Mouse (Mus musculus) midbrain, embryonic 10.5 days (tissue): ENCODE measurements around the gene Gm45753. TPM values are rescaled to one million over a fixed set of nuclear protein-coding genes. Genes with fewer than 3 reads are reported as not detected.

Experiments
- DNase-seq: peaks from one replicate; pipeline ENCODE4 v3.0.0-alpha.2; 2017; ENCODE audit warnings: low spot score
- H3K27ac ChIP-seq: fragments of 300-500 bp; sonication (generic); replicated peaks from 2 replicates; pipeline ENCODE4 v1.5.1; 2016; ENCODE audit warnings: mild to moderate bottlenecking
- H3K27me3 ChIP-seq: fragments of 300-500 bp; sonication (generic); 2 replicates; pipeline ENCODE4 v1.6.1; 2016; ENCODE audit warnings: low read depth, mild to moderate bottlenecking; ENCODE audit not compliant: poor library complexity, severe bottlenecking
- H3K36me3 ChIP-seq: fragments of 300-500 bp; sonication (generic); 2 replicates; pipeline ENCODE4 v1.6.1; 2016; ENCODE audit warnings: mild to moderate bottlenecking, moderate library complexity
- H3K4me1 ChIP-seq: fragments of 300-500 bp; sonication (generic); 2 replicates; pipeline ENCODE4 v1.6.1; 2016
- H3K4me3 ChIP-seq: fragments of 300-500 bp; sonication (generic); 2 replicates; pipeline ENCODE4 v1.5.1; 2016; ENCODE audit warnings: mild to moderate bottlenecking, moderate library complexity
- H3K9me3 ChIP-seq: fragments of 300-500 bp; sonication (generic); replicated peaks from 2 replicates; pipeline ENCODE4 v1.6.1; 2016; ENCODE audit warnings: mild to moderate bottlenecking
- WGBS: fragments of 180-500 bp; shearing (Covaris S2); methylation state at CpG from one replicate; pipeline ENCODE4 v1.1.7; 2016; 5-methylcytosine and 5-hydroxymethylcytosine counted together
- polyA plus RNA-seq: library from polyadenylated mRNA; unstranded; fragments of >200 nt; fragmentation: Nextera tagmentation; extraction: Ambion mirVana; gene quantifications from 2 replicates; pipeline ENCODE4 v1.2.1, GENCODE M21; 2016

The Gm45753 gene
- polyA plus RNA-seq, 1 experiment from 2014 or later = 0.07 TPM

GRCm38 (mm10) chr8:45320930-45321329, 12.7 kb upstream of the Gm45753 start:
- Histone ChIP-seq H3K27me3 (no peaks in the 10 kb centered on the region), H3K4me1 (no peaks in the 10 kb centered on the region), H3K27ac (no peak overlapping the region), H3K9me3 (no peaks in the 10 kb centered on the region), H3K36me3 (no peaks in the 10 kb centered on the region), H3K4me3 (no peak overlapping the region)
- no peak for DNase-seq
- 72% methylated on average over 1 of the region's 1 CpGs for WGBS

- Histone ChIP-seq H3K4me3 (no peak overlapping the region), H3K9me3 (no peaks in the 10 kb centered on the region), H3K4me1 (no peaks in the 10 kb centered on the region), H3K36me3 (no peaks in the 10 kb centered on the region), H3K27ac (no peak overlapping the region), H3K27me3 (no peaks in the 10 kb centered on the region)
- 88% methylated on average over 4 of the region's 4 CpGs for WGBS
- no peak for DNase-seq
These were observed 2.7 kb upstream of the Gm45753 start for GRCm38 (mm10) chr8:45310967-45311366.

GRCm38 (mm10) chr8:45305479-45305878, 2.8 kb downstream of the Gm45753 start:
- H3K27ac ChIP-seq = no peak overlapping the region
- no peak for DNase-seq
- 86% methylated on average over 1 of the region's 1 CpGs for WGBS
- no peaks in the 10 kb centered on the region for H3K27me3 ChIP-seq
- H3K4me3 ChIP-seq = no peak overlapping the region
- H3K9me3 ChIP-seq = no peaks in the 10 kb centered on the region
- no peaks in the 10 kb centered on the region for H3K4me1 ChIP-seq
- no peaks in the 10 kb centered on the region for H3K36me3 ChIP-seq

- Histone ChIP-seq H3K27ac (no peak overlapping the region), H3K4me1 (no peaks in the 10 kb centered on the region), H3K27me3 (no peaks in the 10 kb centered on the region), H3K36me3 (no peaks in the 10 kb centered on the region), H3K4me3 (no peak overlapping the region), H3K9me3 (no peaks in the 10 kb centered on the region)
- no peak for DNase-seq
- WGBS = 93% methylated on average over 3 of the region's 3 CpGs
These were observed 3.9 kb downstream of the Gm45753 start for GRCm38 (mm10) chr8:45304354-45304753.

GRCm38 (mm10) chr8:45302390-45302789, 5.9 kb downstream of the Gm45753 start:
- Histone ChIP-seq H3K9me3 (no peaks in the 10 kb centered on the region), H3K27ac (no peak overlapping the region), H3K4me3 (no peak overlapping the region), H3K27me3 (no peaks in the 10 kb centered on the region), H3K36me3 (no peaks in the 10 kb centered on the region), H3K4me1 (no peaks in the 10 kb centered on the region)
- no peak for DNase-seq
- WGBS = 75% methylated on average over 8 of the region's 8 CpGs

- Histone ChIP-seq H3K9me3 (no peaks in the 10 kb centered on the region), H3K4me1 (no peaks in the 10 kb centered on the region), H3K27ac (no peak overlapping the region), H3K4me3 (no peak overlapping the region), H3K36me3 (no peaks in the 10 kb centered on the region), H3K27me3 (no peaks in the 10 kb centered on the region)
- no peak for DNase-seq
- 89% methylated on average over 6 of the region's 6 CpGs for WGBS
These were observed 13.0 kb downstream of the Gm45753 start for GRCm38 (mm10) chr8:45295276-45295675.

- Histone ChIP-seq H3K4me3 (no peak within 1 kb of the TSS), H3K36me3 (no peaks in the 10 kb centered on the region), H3K27me3 (no peaks in the 10 kb centered on the region), H3K9me3 (no peaks in the 10 kb centered on the region), H3K4me1 (no peaks in the 10 kb centered on the region), H3K27ac (no peak within 1 kb of the TSS)
- DNase-seq = no peak
- WGBS = 92% methylated on average over 7 of the region's 7 CpGs
These were observed 13.6 kb downstream of the Gm45753 start, which contains the start of gene Klkb1 for GRCm38 (mm10) chr8:45294687-45295086. Klkb1 (minus strand) TSS chr8:45294859.

- Histone ChIP-seq H3K9me3 (no peaks in the 10 kb centered on the region), H3K27ac (no peak overlapping the region), H3K4me3 (no peak overlapping the region), H3K4me1 (no peaks in the 10 kb centered on the region), H3K36me3 (no peaks in the 10 kb centered on the region), H3K27me3 (no peaks in the 10 kb centered on the region)
- no peak for DNase-seq
- WGBS = 89% methylated on average over 2 of the region's 2 CpGs
These were observed 16.5 kb downstream of the Gm45753 start for GRCm38 (mm10) chr8:45291790-45292189.

- WGBS = 81% methylated on average over 8 of the region's 8 CpGs
- H3K4me1 ChIP-seq = no peaks in the 10 kb centered on the region
- no peaks in the 10 kb centered on the region for H3K9me3 ChIP-seq
- H3K27ac ChIP-seq = no peak overlapping the region
- no peaks in the 10 kb centered on the region for H3K27me3 ChIP-seq
- no peaks in the 10 kb centered on the region for H3K36me3 ChIP-seq
- no peak overlapping the region for H3K4me3 ChIP-seq
- DNase-seq = no peak
These were observed 26.6 kb downstream of the Gm45753 start for GRCm38 (mm10) chr8:45281630-45282029.

GRCm38 (mm10) chr8:45277453-45277852, 30.8 kb downstream of the Gm45753 start:
- Histone ChIP-seq H3K4me1 (no peaks in the 10 kb centered on the region), H3K27ac (no peak overlapping the region), H3K27me3 (no peaks in the 10 kb centered on the region), H3K9me3 (no peaks in the 10 kb centered on the region), H3K36me3 (no peaks in the 10 kb centered on the region), H3K4me3 (no peak overlapping the region)
- no peak for DNase-seq
- WGBS = 82% methylated on average over 3 of the region's 3 CpGs

- Histone ChIP-seq H3K27ac (no peak overlapping the region), H3K4me1 (no peaks in the 10 kb centered on the region), H3K9me3 (no peaks in the 10 kb centered on the region), H3K4me3 (no peak overlapping the region), H3K36me3 (no peaks in the 10 kb centered on the region), H3K27me3 (no peaks in the 10 kb centered on the region)
- 90% methylated on average over 4 of the region's 4 CpGs for WGBS
- no peak for DNase-seq
These were observed 33.9 kb downstream of the Gm45753 start for GRCm38 (mm10) chr8:45274317-45274716.

- H3K4me3 ChIP-seq = no peak overlapping the region
- no peaks in the 10 kb centered on the region for H3K27me3 ChIP-seq
These were observed 39.2 kb downstream of the Gm45753 start for GRCm38 (mm10) chr8:45269056-45269455.

GRCm38 (mm10) chr8:45268485-45268884, 39.8 kb downstream of the Gm45753 start:
- Histone ChIP-seq H3K36me3 (no peaks in the 10 kb centered on the region), H3K4me1 (no peaks in the 10 kb centered on the region), H3K27ac (no peak overlapping the region), H3K9me3 (peaks cover 12% of the 10 kb centered on the region; the same call in 1 of the 2 replicates), H3K4me3 (no peak overlapping the region), H3K27me3 (no peaks in the 10 kb centered on the region)
- no peak for DNase-seq

More at GRCm38 (mm10) chr8:45269056-45269455, 39.2 kb downstream of the Gm45753 start:
- Histone ChIP-seq H3K9me3 (peaks cover 12% of the 10 kb centered on the region; the same call in 1 of the 2 replicates), H3K36me3 (no peaks in the 10 kb centered on the region), H3K4me1 (no peaks in the 10 kb centered on the region), H3K27ac (no peak overlapping the region)
- no peak for DNase-seq
